Mouse (Mus musculus) neural tube, embryonic 11.5 days (tissue): ENCODE data around the gene Mttp. TPM values are rescaled to one million over a fixed set of nuclear protein-coding genes. Genes with fewer than 3 reads are reported as not detected.

Source experiments
- ATAC-seq: fragments of 200-750 bp; cut with Nextera tagmentation; 2 replicates; pipeline ENCODE4 v1.8.0; 2017; ENCODE audit warnings: moderate number of reproducible peaks, mild to moderate bottlenecking, moderate TSS enrichment, moderate library complexity; ENCODE audit not compliant: insufficient read depth, low FRiP score, low TSS enrichment
- DNase-seq: peaks from one replicate; pipeline ENCODE4 v3.0.0-alpha.2; 2015; ENCODE audit warnings: low spot score
- H3K27ac ChIP-seq: fragments of 300-500 bp; sonication (generic); 2 replicates; pipeline ENCODE4 v1.5.1; 2014; ENCODE audit warnings: low read depth, mild to moderate bottlenecking, low read length
- H3K27me3 ChIP-seq: fragments of 300-500 bp; sonication (generic); 2 replicates; pipeline ENCODE4 v1.6.1; 2014; ENCODE audit warnings: mild to moderate bottlenecking, low read length, mixed read lengths; ENCODE audit not compliant: control insufficient read depth, insufficient read depth
- H3K36me3 ChIP-seq: fragments of 300-500 bp; sonication (generic); 2 replicates; pipeline ENCODE4 v1.6.1; 2014; ENCODE audit warnings: mild to moderate bottlenecking, low read length, moderate library complexity, mixed read lengths; ENCODE audit not compliant: control insufficient read depth, insufficient read depth
- H3K4me1 ChIP-seq: fragments of 300-500 bp; sonication (generic); 2 replicates; pipeline ENCODE4 v1.6.1; 2014; ENCODE audit warnings: low read length, mixed read lengths; ENCODE audit not compliant: control insufficient read depth, insufficient read depth
- H3K4me2 ChIP-seq: fragments of 300-500 bp; sonication (generic); 2 replicates; pipeline ENCODE4 v1.6.1; 2014; ENCODE audit warnings: low read depth, mild to moderate bottlenecking, moderate library complexity
- H3K4me3 ChIP-seq: fragments of 300-500 bp; sonication (generic); 2 replicates; pipeline ENCODE4 v1.5.1; 2014; ENCODE audit warnings: low read depth, low read length
- H3K9ac ChIP-seq: fragments of 300-500 bp; sonication (generic); 2 replicates; pipeline ENCODE4 v1.6.1; 2014; ENCODE audit warnings: mild to moderate bottlenecking, low read length
- H3K9me3 ChIP-seq: fragments of 300-500 bp; sonication (generic); 2 replicates; pipeline ENCODE4 v1.6.1; 2016; ENCODE audit warnings: low read length; ENCODE audit not compliant: control insufficient read depth
- WGBS: fragments of 180-500 bp; shearing (Covaris S2); extraction: QIAGEN DNeasy Blood & Tissue Kit; methylation state at CpG from one replicate; pipeline ENCODE4 v1.1.7; 2014; 5-methylcytosine and 5-hydroxymethylcytosine counted together
- polyA plus RNA-seq: library from polyadenylated mRNA; unstranded; fragments of >200 nt; fragmentation: Nextera tagmentation; extraction: Ambion mirVana; gene quantifications from 2 replicates; pipeline ENCODE4 v1.2.1, GENCODE M21; 2014

Gene Mttp
- polyA plus RNA-seq, result 7.5 and 7.8 TPM in 2 replicates

DNA sequence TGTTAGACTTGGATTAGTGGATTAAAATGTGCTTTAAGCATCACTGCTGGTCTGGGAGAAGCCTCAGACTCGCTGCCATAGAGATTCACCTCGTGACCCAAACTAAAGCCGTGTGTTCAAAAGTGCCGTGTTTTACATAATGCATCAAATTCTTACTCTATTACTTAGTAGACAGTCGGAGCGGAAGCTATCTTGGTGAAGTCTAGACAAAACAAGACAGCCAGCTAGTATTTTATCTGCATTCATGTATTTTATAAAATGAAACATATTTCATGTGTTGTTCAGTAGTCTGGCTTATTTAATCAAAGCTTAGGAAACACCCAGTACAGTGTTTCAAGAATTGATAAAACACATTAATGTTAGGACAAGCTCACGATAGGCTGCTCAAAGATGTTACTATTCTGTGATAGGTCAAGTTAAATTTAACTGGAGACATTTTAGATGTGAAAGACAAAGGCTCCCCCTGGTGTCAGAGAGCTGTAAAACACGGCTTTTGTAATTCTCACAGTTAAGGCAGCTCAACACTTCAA lies at the start of gene Mttp:
TSS of gene Mttp (minus strand) at position 327 of the 530 bp plus-strand sequence.
- peak; percentile 21; the same call in 1 of the 2 replicates for ATAC-seq
- no peaks in the 10 kb centered on the region for H3K36me3 ChIP-seq

DNA sequence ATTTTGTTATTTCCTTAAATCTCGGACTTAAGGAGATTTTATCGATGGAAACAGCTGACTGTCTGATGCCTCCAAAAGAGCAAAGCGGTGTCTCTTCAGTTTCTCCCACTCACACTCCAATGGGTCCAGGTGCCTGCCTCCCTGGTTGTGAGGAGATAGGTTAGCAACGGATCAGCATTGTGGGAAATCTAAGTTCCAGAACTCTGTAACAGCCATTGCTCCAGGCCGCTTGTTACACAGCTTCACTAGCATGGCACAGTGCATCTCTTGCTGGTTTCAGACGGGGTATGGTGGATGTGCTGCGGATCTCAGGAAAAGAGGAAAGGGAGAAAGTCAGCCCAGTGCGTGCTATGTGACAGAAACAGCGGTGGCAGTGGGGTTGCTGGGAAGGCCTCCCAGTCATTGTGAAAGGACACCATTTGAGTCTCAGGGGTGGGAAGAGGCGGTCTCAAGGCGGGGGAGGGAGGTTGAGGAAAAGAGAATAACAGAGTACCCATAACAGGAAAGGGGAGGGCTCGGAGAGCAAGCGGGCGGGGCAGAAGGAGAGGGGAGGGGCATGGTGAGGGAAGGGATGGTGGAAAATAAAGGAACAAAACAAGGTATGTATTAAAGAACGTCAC lies 49.0 kb upstream of the Mttp start, which contains the start of gene 4930579F01Rik:
TSS of gene 4930579F01Rik (minus strand) at position 143 of the 620 bp plus-strand sequence.
- Histone ChIP-seq H3K4me2 (no peak within 1 kb of the TSS), H3K4me3 (no peak within 1 kb of the TSS), H3K27me3 (no peaks in the 10 kb centered on the region), H3K27ac (no peak within 1 kb of the TSS), H3K9ac (no peak within 1 kb of the TSS), H3K9me3 (no peaks in the 10 kb centered on the region), H3K4me1 (no peaks in the 10 kb centered on the region), H3K36me3 (no peaks in the 10 kb centered on the region)
- ATAC-seq (no peak), DNase-seq (no peak)
- 79% methylated on average over 15 of the region's 15 CpGs for WGBS

More for the DNA sequence above, at the start of gene Mttp:
- H3K27ac ChIP-seq, result peak within 1 kb of the TSS; percentile 98
- no peaks in the 10 kb centered on the region for H3K9me3 ChIP-seq
- H3K4me2 ChIP-seq, result peak within 1 kb of the TSS; percentile 74
- H3K4me1 ChIP-seq, result no peaks in the 10 kb centered on the region
- 6% methylated on average over 8 of the region's 8 CpGs for WGBS
- H3K4me3 ChIP-seq, result peak within 1 kb of the TSS; percentile 65
- H3K27me3 ChIP-seq, result no peaks in the 10 kb centered on the region
- H3K9ac ChIP-seq, result peak within 1 kb of the TSS; percentile 89
- peak; percentile 82 for DNase-seq

DNA sequence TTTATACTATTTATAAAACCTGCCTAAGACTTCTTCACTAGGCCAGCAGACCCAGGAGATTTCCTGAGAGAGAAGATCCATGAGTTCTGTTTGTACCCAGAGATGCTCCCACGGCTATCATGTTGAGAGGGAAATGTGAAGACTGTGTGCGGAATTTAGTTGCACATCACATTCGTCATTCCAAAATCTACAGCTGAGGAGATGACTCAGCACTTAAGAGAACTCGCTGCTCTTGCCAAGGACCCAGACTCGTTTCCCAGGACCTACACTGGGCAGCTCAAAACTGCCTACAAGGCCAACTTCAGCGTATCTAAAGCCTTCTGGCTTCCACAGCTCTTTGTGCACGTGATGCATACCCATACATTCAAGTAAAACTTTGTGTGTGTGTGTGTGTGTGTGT lies 47.5 kb upstream of the Mttp start:
- H3K9ac ChIP-seq, result no peak overlapping the region
- H3K27ac ChIP-seq, result no peak overlapping the region
- H3K9me3 ChIP-seq, result no peaks in the 10 kb centered on the region
- H3K4me1 ChIP-seq, result no peaks in the 10 kb centered on the region
- no peaks in the 10 kb centered on the region for H3K36me3 ChIP-seq
- no peak for DNase-seq
- 89% methylated on average over 7 of the region's 7 CpGs for WGBS
- no peak overlapping the region for H3K4me3 ChIP-seq
- H3K4me2 ChIP-seq, result no peak overlapping the region
- ATAC-seq, result no peak
- no peaks in the 10 kb centered on the region for H3K27me3 ChIP-seq

GRCm38 (mm10) chr3:138185995-138186930 lies 41.5 kb upstream of the Mttp start:
- ATAC-seq (no peak), DNase-seq (no peak)
- H3K4me1 ChIP-seq, result no peaks in the 10 kb centered on the region
- H3K27ac ChIP-seq, result no peak overlapping the region
- H3K4me2 ChIP-seq, result no peak overlapping the region
- H3K9me3 ChIP-seq, result no peaks in the 10 kb centered on the region
- no peaks in the 10 kb centered on the region for H3K27me3 ChIP-seq
- no peak overlapping the region for H3K9ac ChIP-seq
- WGBS, result 88% methylated on average over 26 of the region's 26 CpGs
- no peaks in the 10 kb centered on the region for H3K36me3 ChIP-seq
- H3K4me3 ChIP-seq, result no peak overlapping the region

DNA sequence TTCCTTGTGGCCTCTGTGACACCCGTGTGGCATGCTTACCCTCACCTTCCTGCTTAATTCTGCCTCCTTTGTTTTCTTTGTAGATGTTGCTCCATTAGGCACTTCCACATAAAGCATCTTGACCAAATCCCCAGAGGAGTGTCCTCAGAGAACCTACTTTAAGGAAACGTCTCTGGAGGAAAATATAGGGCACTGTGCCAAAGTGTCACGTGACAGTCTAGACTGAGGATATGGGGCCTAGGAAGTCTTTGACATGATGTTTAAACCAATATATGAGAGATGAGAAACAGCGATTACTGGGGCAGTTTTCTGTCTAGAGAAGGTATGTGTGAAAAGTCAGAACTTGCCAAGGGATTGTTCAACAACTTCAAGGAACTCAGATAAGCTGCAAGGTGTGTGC lies 40.5 kb upstream of the Mttp start:
- no peak overlapping the region for H3K4me2 ChIP-seq
- no peaks in the 10 kb centered on the region for H3K36me3 ChIP-seq
- DNase-seq (no peak), ATAC-seq (no peak)
- H3K9me3 ChIP-seq, result no peaks in the 10 kb centered on the region
- no peak overlapping the region for H3K9ac ChIP-seq
- H3K27me3 ChIP-seq, result no peaks in the 10 kb centered on the region
- no peak overlapping the region for H3K27ac ChIP-seq
- H3K4me3 ChIP-seq, result no peak overlapping the region
- H3K4me1 ChIP-seq, result no peaks in the 10 kb centered on the region
- 74% methylated on average over 4 of the region's 4 CpGs for WGBS

- H3K36me3 ChIP-seq, result no peaks in the 10 kb centered on the region
- no peaks in the 10 kb centered on the region for H3K4me1 ChIP-seq
- 92% methylated on average over 7 of the region's 7 CpGs for WGBS
- ATAC-seq, result no peak
- no peaks in the 10 kb centered on the region for H3K9me3 ChIP-seq
- H3K27me3 ChIP-seq, result no peaks in the 10 kb centered on the region
- H3K4me3 ChIP-seq, result no peak overlapping the region
- no peak for DNase-seq
- H3K9ac ChIP-seq, result no peak overlapping the region
- H3K4me2 ChIP-seq, result no peak overlapping the region
- no peak overlapping the region for H3K27ac ChIP-seq
Measured at GRCm38 (mm10) chr3:138183371-138183770, 38.6 kb upstream of the Mttp start.

DNA sequence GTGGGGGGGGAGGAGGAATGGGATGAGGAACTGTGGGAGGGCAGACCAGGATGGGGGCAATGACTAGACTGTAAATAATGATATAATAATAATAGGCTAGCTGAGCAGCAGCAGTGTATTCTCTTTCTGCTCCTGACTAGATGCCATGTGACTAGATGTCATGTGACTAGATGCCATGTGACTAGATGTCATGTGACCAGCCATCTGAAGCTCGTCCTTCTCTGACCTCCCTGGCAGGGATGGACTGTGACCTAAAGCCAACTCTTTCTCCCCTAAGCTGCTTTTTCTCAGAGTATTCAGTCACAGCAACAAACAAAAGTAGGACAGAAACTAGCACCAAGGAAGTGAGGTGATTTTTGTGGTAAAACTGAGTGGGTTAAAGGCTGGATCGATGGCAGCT lies 37.3 kb upstream of the Mttp start:
- Histone ChIP-seq H3K9me3 (no peaks in the 10 kb centered on the region), H3K36me3 (no peaks in the 10 kb centered on the region), H3K4me2 (no peak overlapping the region), H3K4me3 (no peak overlapping the region), H3K9ac (no peak overlapping the region), H3K4me1 (no peaks in the 10 kb centered on the region), H3K27me3 (no peaks in the 10 kb centered on the region), H3K27ac (no peak overlapping the region)
- 88% methylated on average over 2 of the region's 2 CpGs for WGBS
- no peak for DNase-seq
- no peak for ATAC-seq

DNA sequence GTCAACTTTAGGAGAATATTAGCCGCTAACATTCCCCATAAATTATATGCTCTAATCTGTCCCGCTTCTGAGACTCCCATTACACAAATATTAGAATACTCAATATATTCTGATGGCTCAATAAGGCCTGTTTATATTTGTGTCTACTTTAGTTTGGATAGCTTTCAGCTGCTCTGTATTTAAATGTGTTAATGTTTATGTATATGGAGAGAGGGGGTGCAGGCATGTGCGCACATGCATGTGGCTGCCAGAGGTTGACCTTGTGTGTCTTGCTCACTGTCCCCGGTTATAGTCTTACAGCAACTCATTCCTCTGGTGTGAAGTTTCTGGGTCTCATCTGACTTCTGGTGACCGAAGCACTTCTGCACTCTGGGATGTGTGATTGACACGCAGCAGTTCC lies 30.8 kb upstream of the Mttp start:
- Histone ChIP-seq H3K4me1 (no peaks in the 10 kb centered on the region), H3K27me3 (no peaks in the 10 kb centered on the region), H3K4me3 (no peak overlapping the region), H3K9ac (no peak overlapping the region), H3K9me3 (no peaks in the 10 kb centered on the region), H3K36me3 (no peaks in the 10 kb centered on the region), H3K27ac (no peak overlapping the region), H3K4me2 (no peak overlapping the region)
- WGBS, result 87% methylated on average over 6 of the region's 6 CpGs
- no peak for ATAC-seq
- DNase-seq, result no peak
